Mouse (Mus musculus) spleen, embryonic (tissue): ENCODE measurements at regions not wholly inside any gene's neighbourhood (a gene's known extent, or its start where the extent isn't known, plus 50 kb on each side); places are given as distances from the start of the nearest gene placed in this dataset.

ENCODE experiments used
- CTCF ChIA-PET: fragments of 350-600 bp; sonication (Branson Sonifier 250); formaldehyde crosslinking; loops from one replicate; lab custom pipeline; 2022; lab: Charles Lee

GRCm38 (mm10) chrX:142623882-142624281, 57.3 kb upstream of the Tmem164 start:
- CTCF ChIA-PET = no interaction called here
